Mouse (Mus musculus) bone marrow macrophage, adult 2 months (primary cell): ENCODE data around the gene Ube2o. TPM values are rescaled to one million over a fixed set of nuclear protein-coding genes. Genes with fewer than 3 reads are reported as not detected.

ENCODE experiments used
- H3K27ac ChIP-seq: 2 replicates; pipeline ENCODE4 v1.5.1; 2012; ENCODE audit warnings: low read depth, low read length; ENCODE audit not compliant: insufficient read depth
- H3K4me1 ChIP-seq: 2 replicates; pipeline ENCODE4 v1.6.1; 2012; ENCODE audit warnings: low read length; ENCODE audit not compliant: control insufficient read depth, insufficient read depth
- H3K4me3 ChIP-seq: 2 replicates; pipeline ENCODE4 v1.5.1; 2012; ENCODE audit warnings: mild to moderate bottlenecking, low read length, moderate library complexity; ENCODE audit not compliant: insufficient read depth
- CTCF ChIP-seq: IDR thresholded peaks from 2 replicates; pipeline ENCODE4 v1.5.1; 2012; ENCODE audit warnings: low read depth, mild to moderate bottlenecking, low read length, moderate library complexity
- POLR2A ChIP-seq: IDR thresholded peaks from 2 replicates; pipeline ENCODE4 v1.6.1; 2012; ENCODE audit warnings: mild to moderate bottlenecking, low read depth, low read length, borderline replicate concordance
- polyA plus RNA-seq: library from polyadenylated mRNA; stranded (reverse); fragments of >200 nt; gene quantifications from 2 replicates; pipeline ENCODE4 v1.2.4, GENCODE M21; 2012; ENCODE audit not compliant: missing spikeins, insufficient read depth, insufficient read length

Gene Ube2o
- polyA plus RNA-seq, 1 experiment = 8.0 TPM

GRCm38 (mm10) chr11:116623281-116624124, 42.3 kb upstream of the Ube2o start:
- H3K4me3 ChIP-seq = peak overlapping the region; percentile 81
- peaks cover 62% of the 10 kb centered on the region for H3K4me1 ChIP-seq
- H3K27ac ChIP-seq = peak overlapping the region; percentile 56
- no peak for TF ChIP-seq CTCF
- 0 out of 2 replicates have a peak, but pooled peaks have one; percentile 65 for TF ChIP-seq POLR2A

DNA sequence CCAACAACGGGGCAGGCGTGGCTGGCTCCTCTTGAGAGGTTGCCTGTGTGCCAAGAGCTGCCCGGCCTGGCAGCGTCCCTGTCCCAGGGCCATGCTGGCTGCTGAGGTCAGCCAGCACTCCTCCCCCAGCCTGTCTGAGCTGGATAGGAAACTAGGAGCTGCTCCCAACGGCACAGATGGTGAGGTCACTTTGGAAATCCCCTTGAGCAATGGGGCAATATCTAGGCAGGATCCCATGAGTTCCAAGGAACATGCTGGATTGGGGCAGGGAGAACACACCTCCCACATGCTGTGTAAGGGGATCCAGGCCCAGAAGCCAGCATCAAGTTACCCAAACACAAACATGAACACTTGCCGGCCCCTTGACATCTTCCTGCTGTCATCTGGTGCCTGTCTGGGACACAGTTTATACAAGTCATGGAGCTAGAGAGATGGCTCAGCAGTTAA, 40.0 kb upstream of the Ube2o start:
- no peak for TF ChIP-seq CTCF
- TF ChIP-seq POLR2A = no peak
- H3K27ac ChIP-seq = peak overlapping the region; percentile 23
- peaks cover 75% of the 10 kb centered on the region for H3K4me1 ChIP-seq
- H3K4me3 ChIP-seq = peak overlapping the region; percentile 6

- H3K4me1 ChIP-seq = peaks cover 77% of the 10 kb centered on the region
- TF ChIP-seq POLR2A (no peak), CTCF (no peak)
- H3K4me3 ChIP-seq = peak overlapping the region; percentile 6
- peak overlapping the region; percentile 23 for H3K27ac ChIP-seq
Measured at GRCm38 (mm10) chr11:116620559-116621253, 39.5 kb upstream of the Ube2o start.

GRCm38 (mm10) chr11:116620073-116620472, 38.8 kb upstream of the Ube2o start:
- Histone ChIP-seq H3K4me1 (peaks cover 78% of the 10 kb centered on the region), H3K27ac (no peak overlapping the region), H3K4me3 (no peak overlapping the region)
- TF ChIP-seq CTCF (no peak), POLR2A (no peak)

DNA sequence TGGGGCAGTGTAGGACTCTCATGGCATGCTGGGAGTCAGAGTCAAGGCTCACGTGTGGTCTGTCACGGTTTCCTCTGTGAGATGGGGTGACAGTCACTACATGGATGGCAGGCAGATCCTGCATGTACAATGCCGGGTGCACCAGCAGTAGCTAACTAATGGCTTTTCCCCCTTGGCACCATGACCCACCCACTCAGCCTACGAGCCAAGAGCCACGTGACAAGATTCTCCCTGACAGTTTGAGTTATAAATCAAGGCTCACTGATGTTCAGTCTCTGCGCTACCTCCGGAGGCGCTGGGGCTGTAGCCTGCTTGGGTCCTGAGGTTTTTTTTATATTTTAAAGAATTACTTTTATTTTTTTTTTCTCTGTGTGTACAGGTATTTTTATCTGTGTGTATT, 38.3 kb upstream of the Ube2o start:
- H3K27ac ChIP-seq = no peak overlapping the region
- H3K4me3 ChIP-seq = no peak overlapping the region
- H3K4me1 ChIP-seq = peaks cover 77% of the 10 kb centered on the region

DNA sequence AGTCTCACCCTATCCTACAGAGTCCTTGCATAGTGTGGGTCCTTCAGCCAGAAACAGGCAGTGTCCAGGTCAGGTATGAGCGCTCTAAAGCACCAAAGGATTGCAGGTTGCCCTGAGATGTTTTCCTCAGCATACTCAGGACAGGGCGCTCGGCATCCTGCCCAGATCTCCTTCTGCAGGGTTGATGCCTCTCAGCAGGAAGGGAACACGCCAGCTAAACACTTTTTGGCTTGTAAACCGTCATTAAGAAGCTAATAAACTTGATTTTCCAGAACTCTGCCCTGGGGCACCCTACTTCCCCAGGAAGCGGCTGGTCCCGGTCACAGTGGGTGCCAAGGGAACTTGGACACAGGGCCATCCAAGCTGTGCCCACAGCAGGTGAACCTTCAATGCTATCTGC, 37.9 kb upstream of the Ube2o start:
- H3K4me3 ChIP-seq = no peak overlapping the region
- H3K4me1 ChIP-seq = peaks cover 78% of the 10 kb centered on the region
- H3K27ac ChIP-seq = no peak overlapping the region
- TF ChIP-seq POLR2A = no peak
- no peak for TF ChIP-seq CTCF

More for the DNA sequence above, 38.3 kb upstream of the Ube2o start:
- no peak for TF ChIP-seq CTCF
- no peak for TF ChIP-seq POLR2A

GRCm38 (mm10) chr11:116618666-116619065, 37.4 kb upstream of the Ube2o start:
- Histone ChIP-seq H3K4me3 (no peak overlapping the region), H3K4me1 (peaks cover 78% of the 10 kb centered on the region), H3K27ac (no peak overlapping the region)
- TF ChIP-seq POLR2A (no peak), CTCF (no peak)

DNA sequence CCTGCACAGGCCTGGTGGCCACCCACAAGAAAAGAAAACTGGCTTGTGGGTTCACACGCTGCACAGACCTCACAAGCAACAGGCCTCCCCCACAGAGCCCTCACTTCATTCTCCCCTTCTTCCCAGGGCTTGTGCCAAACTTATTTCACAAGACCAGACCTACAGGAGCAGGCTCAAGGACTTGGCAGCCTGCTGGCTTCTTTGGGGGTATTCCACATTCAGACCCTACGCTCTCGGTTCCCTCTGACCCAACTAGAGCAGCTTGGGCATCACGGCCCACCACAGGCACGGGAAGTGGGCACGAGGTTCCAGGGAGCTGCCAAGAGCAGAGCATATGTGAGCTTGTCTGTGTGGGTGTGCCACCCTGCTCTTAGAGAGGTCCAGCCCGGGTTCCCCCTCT, 36.4 kb upstream of the Ube2o start:
- H3K27ac ChIP-seq = peak overlapping the region; percentile 99

GRCm38 (mm10) chr11:116616438-116617118, 35.3 kb upstream of the Ube2o start:
- Histone ChIP-seq H3K4me1 (peaks cover 69% of the 10 kb centered on the region), H3K4me3 (peak overlapping the region; percentile 50)
- TF ChIP-seq POLR2A (no peak), CTCF (no peak)

More for the DNA sequence above, 36.4 kb upstream of the Ube2o start:
- TF ChIP-seq POLR2A (no peak), CTCF (no peak)
- H3K4me1 ChIP-seq = peaks cover 79% of the 10 kb centered on the region
- H3K4me3 ChIP-seq = peak overlapping the region; percentile 34

More at GRCm38 (mm10) chr11:116616438-116617118, 35.3 kb upstream of the Ube2o start:
- H3K27ac ChIP-seq = peak overlapping the region; percentile 99
